Mouse (Mus musculus) forebrain, embryonic 13.5 days (tissue): ENCODE data around the gene Syde1. TPM values are rescaled to one million over a fixed set of nuclear protein-coding genes. Genes with fewer than 3 reads are reported as not detected.
A peak's percentile ranks its signal among the peaks of the same experiment; 100 is the strongest.
"Not testable (repeated sequence)": the region's sequence is repeated elsewhere in the genome, so short reads cannot be mapped to it uniquely, and the experiment has no call there.

Source experiments
- ATAC-seq: fragments of 200-750 bp; cut with Nextera tagmentation; 2 replicates; pipeline ENCODE4 v1.8.0; 2017
- H3K27ac ChIP-seq: fragments of 300-500 bp; sonication (generic); 2 replicates; pipeline ENCODE4 v1.5.1; 2015; ENCODE audit warnings: inconsistent platforms, mild to moderate bottlenecking, moderate library complexity
- H3K27me3 ChIP-seq: fragments of 300-500 bp; sonication (generic); 2 replicates; pipeline ENCODE4 v1.6.1; 2015; ENCODE audit warnings: mild to moderate bottlenecking, inconsistent platforms
- H3K36me3 ChIP-seq: fragments of 300-500 bp; sonication (generic); 2 replicates; pipeline ENCODE4 v1.6.1; 2015; ENCODE audit warnings: mild to moderate bottlenecking, inconsistent platforms; ENCODE audit not compliant: poor library complexity, severe bottlenecking
- H3K4me1 ChIP-seq: fragments of 300-500 bp; sonication (generic); 2 replicates; pipeline ENCODE4 v1.6.1; 2015; ENCODE audit warnings: inconsistent platforms
- H3K4me2 ChIP-seq: fragments of 300-500 bp; sonication (generic); 2 replicates; pipeline ENCODE4 v1.6.1; 2015; ENCODE audit warnings: inconsistent platforms, mild to moderate bottlenecking, moderate library complexity
- H3K4me3 ChIP-seq: fragments of 300-500 bp; sonication (generic); 2 replicates; pipeline ENCODE4 v1.5.1; 2015; ENCODE audit warnings: mild to moderate bottlenecking, inconsistent platforms
- H3K9ac ChIP-seq: fragments of 300-500 bp; sonication (generic); 2 replicates; pipeline ENCODE4 v1.6.1; 2015; ENCODE audit warnings: mild to moderate bottlenecking, inconsistent platforms
- H3K9me3 ChIP-seq: fragments of 300-500 bp; sonication (generic); replicated peaks from 2 replicates; pipeline ENCODE4 v1.6.1; 2016; ENCODE audit warnings: inconsistent platforms
- WGBS: fragments of 180-500 bp; shearing (Covaris S2); methylation state at CpG from one replicate; pipeline ENCODE4 v1.1.7; 2015; 5-methylcytosine and 5-hydroxymethylcytosine counted together
- polyA plus RNA-seq: library from polyadenylated mRNA; unstranded; fragments of >200 nt; fragmentation: Nextera tagmentation; extraction: Ambion mirVana; gene quantifications from 2 replicates; pipeline ENCODE4 v1.2.1, GENCODE M21; 2015

Syde1 gene
- 4.6 and 5.2 TPM in 2 replicates for polyA plus RNA-seq

DNA sequence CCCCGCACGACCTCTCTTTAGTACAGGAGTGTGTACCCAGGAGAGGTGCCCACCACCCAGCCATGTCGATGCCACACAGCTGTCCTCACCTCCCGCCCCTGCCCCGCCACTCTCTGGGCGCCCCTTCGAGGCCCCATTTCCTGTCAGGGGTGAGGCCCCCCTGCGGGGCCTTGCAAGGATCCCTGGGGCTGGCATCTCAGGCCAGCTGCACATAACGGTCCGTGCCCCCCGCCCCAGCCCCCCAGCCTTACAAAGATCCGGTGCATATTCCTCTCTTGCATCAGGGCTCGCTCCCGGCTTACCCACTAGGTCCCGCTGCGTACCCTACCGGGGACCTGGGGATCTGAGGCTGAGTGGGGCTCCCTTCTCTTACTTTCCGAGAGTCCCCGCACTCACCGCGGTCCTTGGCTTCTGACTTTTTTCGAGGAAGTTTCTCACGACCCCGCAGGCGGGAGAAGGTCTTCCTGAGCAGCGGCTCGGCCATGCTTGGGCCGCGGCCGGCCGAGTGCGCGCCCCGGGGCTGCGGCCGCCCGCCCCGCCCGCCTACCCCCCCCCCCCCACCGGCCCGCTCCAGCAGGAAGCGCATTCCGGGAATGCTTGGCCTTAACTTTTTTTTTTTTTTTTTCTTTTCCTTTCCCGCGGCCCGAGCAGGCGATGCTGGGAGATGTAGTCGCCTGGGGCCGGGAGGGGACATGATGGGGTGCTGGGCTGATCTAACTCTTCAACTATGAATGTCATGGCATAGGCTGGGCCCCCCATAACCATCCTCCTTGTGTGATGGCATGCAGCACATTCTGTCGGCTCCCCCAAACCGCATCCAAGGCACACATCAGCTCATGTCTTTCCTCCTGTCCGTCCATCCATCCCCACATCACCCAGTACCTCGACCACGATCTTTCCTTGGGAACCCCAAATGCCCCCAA, at the start of gene Syde1:
Syde1 (minus strand) TSS at position 559 of the 923 bp plus-strand sequence.
- Histone ChIP-seq H3K36me3 (peaks cover 23% of the 10 kb centered on the region), H3K4me3 (peak within 1 kb of the TSS; percentile 54), H3K9ac (peak within 1 kb of the TSS; percentile 73), H3K4me2 (peak within 1 kb of the TSS; percentile 79), H3K27me3 (no peaks in the 10 kb centered on the region), H3K27ac (no peak within 1 kb of the TSS), H3K9me3 (no peaks in the 10 kb centered on the region), H3K4me1 (peaks cover 12% of the 10 kb centered on the region)
- WGBS, result 4% methylated on average over 46 of the region's 54 CpGs
- peak; percentile 75 for ATAC-seq

DNA sequence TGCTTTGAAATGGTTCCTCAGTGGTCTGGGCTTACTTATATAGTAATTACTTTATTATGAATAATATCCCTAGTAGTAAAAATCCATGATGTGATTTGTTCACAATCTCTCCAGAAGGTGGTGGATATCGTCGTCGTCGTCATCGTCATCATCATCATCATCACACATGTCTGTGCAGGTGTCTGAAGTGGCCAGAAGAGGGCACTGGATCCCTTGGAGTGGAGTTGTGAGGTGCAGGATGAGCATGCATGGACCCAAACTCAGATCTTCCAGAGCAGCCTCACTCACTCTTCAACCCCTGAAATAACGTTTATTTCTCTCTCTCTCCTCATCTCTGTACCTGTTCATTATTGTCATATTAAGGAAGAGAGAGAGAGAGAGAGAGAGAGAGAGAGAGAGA, 40.5 kb upstream of the Syde1 start:
- ATAC-seq, result peak; percentile 72
- Histone ChIP-seq H3K36me3 (no peaks in the 10 kb centered on the region), H3K4me3 (no peak overlapping the region), H3K4me2 (peak overlapping the region; percentile 19; the same call in 1 of the 2 replicates), H3K9me3 (no peaks in the 10 kb centered on the region), H3K9ac (no peak overlapping the region), H3K27ac (no peak overlapping the region), H3K27me3 (no peaks in the 10 kb centered on the region), H3K4me1 (no peaks in the 10 kb centered on the region)
- WGBS, result 13% methylated on average over 6 of the region's 6 CpGs

DNA sequence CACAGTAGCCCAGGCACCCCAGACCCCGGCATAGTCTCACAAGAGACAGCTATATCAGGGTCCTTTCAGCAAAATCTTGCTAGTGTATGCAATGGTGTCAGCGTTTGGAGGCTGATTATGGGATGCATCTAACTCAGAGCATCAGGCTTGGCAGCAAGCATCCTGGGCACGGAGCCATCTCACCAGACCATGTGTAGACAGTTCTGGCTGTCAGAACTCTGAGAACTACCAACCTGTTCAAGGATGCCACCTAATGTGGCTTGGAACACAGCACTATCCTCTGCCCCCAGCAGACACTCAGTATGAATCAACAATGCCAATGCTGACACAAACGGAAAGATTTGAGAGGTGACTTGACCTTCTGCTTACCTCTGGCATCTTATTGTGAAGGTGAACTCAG, 38.4 kb upstream of the Syde1 start:
- 77% methylated on average over 4 of the region's 4 CpGs for WGBS
- ATAC-seq, result peak; percentile 48; the same call in 1 of the 2 replicates
- H3K4me2 ChIP-seq, result no peak overlapping the region
- no peaks in the 10 kb centered on the region for H3K36me3 ChIP-seq
- H3K27ac ChIP-seq, result no peak overlapping the region
- H3K9ac ChIP-seq, result no peak overlapping the region
- no peaks in the 10 kb centered on the region for H3K27me3 ChIP-seq
- no peak overlapping the region for H3K4me3 ChIP-seq
- H3K4me1 ChIP-seq, result no peaks in the 10 kb centered on the region
- H3K9me3 ChIP-seq, result no peaks in the 10 kb centered on the region

DNA sequence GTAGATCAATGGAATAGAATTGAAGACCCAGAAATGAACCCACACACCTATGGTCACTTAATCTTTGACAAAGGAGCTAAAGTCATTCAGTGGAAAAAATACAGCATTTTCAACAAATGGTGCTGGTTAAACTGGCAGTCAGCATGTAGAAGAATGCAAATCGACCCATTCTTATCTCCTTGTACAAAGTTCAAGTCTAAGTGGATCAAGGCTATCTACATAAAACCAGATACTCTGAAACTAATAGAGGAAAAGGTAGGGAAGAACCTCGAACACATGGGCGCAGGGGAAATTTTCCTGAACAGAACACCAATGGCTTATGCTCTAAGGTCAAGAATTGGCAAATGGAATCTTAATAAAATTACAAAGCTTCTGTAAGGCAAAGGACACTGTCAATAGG, 31.4 kb upstream of the Syde1 start:
- H3K4me3 ChIP-seq, H3K4me2 ChIP-seq, H3K4me1 ChIP-seq, H3K9me3 ChIP-seq, H3K36me3 ChIP-seq, ATAC-seq, H3K9ac ChIP-seq, H3K27ac ChIP-seq, H3K27me3 ChIP-seq: not testable (repeated sequence)
- WGBS, result 80% methylated on average over 3 of the region's 3 CpGs

DNA sequence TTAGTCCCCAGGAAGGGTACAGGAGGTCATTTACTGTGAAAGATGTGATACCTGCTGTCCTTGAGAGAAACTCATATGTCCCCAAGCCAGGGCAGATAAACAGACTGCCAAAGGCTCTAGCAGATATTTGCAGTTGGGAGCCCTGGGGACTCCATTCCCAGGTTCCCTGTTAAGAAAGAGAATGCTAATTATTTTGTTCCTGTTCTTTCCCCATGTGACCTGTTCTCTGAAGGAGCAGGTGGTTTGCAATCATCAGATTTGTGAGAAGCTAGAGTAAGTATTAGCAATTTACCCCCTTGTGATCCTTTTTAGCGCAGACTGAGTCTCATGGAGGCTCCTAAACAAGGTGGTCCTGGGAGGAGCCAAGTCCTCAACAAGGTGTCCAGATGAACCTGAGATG, 26.2 kb upstream of the Syde1 start, which contains the start of gene Olfr1357:
Olfr1357 (minus strand) TSS at position 101 of the 400 bp plus-strand sequence.
- no peak for ATAC-seq
- Histone ChIP-seq H3K9me3 (no peaks in the 10 kb centered on the region), H3K27me3 (no peaks in the 10 kb centered on the region), H3K4me3 (no peak within 1 kb of the TSS), H3K27ac (no peak within 1 kb of the TSS), H3K4me2 (no peak within 1 kb of the TSS), H3K36me3 (no peaks in the 10 kb centered on the region), H3K4me1 (no peaks in the 10 kb centered on the region), H3K9ac (no peak within 1 kb of the TSS)
- WGBS, result 88% methylated on average over 1 of the region's 1 CpGs

DNA sequence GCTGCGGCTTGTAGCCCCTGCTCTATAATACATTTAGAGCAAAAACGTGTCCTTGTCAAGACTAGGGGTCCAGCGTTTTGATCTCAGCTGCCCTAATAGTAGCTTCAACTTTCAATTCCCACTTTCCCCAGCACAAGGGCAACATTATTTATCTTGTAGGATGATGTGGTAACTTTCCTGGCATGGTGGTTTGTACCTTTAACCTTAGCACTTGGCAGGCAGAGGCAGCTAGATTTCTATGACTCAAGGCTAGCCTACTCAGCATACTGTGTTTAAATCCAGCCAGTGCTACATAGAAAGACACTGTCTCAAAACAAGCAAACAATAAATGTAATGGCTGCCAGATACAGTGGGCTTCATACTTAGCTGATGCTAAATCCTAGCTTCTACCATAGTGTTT, 15.8 kb upstream of the Syde1 start:
- no peaks in the 10 kb centered on the region for H3K4me1 ChIP-seq
- WGBS, result 71% methylated on average over 3 of the region's 3 CpGs
- no peaks in the 10 kb centered on the region for H3K27me3 ChIP-seq
- no peaks in the 10 kb centered on the region for H3K36me3 ChIP-seq
- H3K9me3 ChIP-seq, result no peaks in the 10 kb centered on the region
- H3K9ac ChIP-seq, result no peak overlapping the region
- no peak overlapping the region for H3K4me2 ChIP-seq
- no peak overlapping the region for H3K27ac ChIP-seq
- no peak for ATAC-seq
- no peak overlapping the region for H3K4me3 ChIP-seq

DNA sequence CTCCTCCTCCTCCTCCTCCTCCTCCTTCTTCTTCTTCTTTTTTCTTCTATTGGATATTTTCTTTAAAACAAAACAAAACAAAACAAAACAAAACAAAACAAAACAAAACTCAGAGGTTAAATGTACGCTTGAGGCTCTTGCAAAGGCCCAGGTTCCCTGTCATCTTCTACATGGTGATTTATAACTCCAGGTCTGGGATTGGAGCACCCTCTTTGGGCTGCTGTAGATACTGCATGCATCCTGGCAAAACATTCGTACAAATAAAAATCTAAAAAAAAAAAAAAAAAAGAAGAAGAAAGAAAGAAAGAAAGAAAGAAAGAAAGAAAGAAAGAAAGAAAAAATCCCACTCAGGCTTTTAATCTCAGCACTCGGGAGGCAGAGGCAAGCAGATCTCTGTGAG, 13.3 kb upstream of the Syde1 start:
- 45% methylated on average over 3 of the region's 3 CpGs for WGBS
- no peaks in the 10 kb centered on the region for H3K9me3 ChIP-seq
- no peaks in the 10 kb centered on the region for H3K4me1 ChIP-seq
- H3K4me2 ChIP-seq, result no peak overlapping the region
- no peak overlapping the region for H3K27ac ChIP-seq
- no peak overlapping the region for H3K4me3 ChIP-seq
- no peaks in the 10 kb centered on the region for H3K36me3 ChIP-seq
- H3K27me3 ChIP-seq, result no peaks in the 10 kb centered on the region
- H3K9ac ChIP-seq, result no peak overlapping the region
- ATAC-seq, result no peak

DNA sequence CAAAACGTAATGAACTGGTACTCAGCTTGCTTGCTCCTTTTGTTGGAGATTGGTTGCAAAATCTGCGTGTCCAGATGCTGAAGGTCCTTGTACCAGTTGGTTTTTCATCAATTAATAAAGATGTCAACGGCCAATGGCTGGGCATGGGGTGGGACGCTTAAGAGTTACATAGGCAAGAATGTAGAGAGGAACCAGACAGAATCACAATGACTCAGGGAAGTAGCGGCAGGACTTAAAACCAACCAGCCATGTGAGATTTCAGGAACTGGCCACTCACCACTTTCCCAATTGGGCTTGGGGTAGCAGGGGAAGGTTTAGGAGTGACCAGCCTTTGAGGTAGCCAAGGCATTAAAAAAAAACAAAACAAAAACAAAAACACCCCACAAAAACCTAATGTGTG, 8.1 kb upstream of the Syde1 start:
- no peak overlapping the region for H3K27ac ChIP-seq

DNA sequence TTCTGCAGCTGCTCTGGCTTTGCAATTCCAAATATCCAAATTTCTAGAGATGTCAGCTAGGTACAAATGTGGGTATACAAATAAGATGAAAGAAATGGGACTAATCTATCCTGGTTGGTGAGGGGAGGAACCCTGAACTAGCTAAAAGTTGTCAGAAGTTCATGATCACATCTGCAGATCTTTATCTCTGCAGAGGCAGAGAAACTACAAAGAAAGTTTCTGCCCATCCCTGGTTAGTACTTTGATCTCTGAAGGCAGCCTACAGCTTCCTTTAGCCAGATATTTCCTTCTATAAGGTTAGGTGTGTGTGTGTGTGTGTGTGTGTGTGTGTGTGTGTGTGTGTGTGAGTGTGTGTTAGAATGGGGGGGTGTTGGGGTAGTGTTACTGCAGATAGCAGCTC, 2.8 kb upstream of the Syde1 start:
- Histone ChIP-seq H3K27ac (no peak overlapping the region), H3K27me3 (no peaks in the 10 kb centered on the region), H3K9ac (no peak overlapping the region), H3K36me3 (0 out of 2 replicates have a peak, but pooled peaks cover under 1% of the 10 kb centered on the region), H3K9me3 (no peaks in the 10 kb centered on the region), H3K4me1 (peaks cover 12% of the 10 kb centered on the region), H3K4me2 (no peak overlapping the region), H3K4me3 (no peak overlapping the region)
- no peak for ATAC-seq

More for the DNA sequence above, 8.1 kb upstream of the Syde1 start:
- WGBS, result 91% methylated on average over 5 of the region's 5 CpGs
- no peak for ATAC-seq
- no peaks in the 10 kb centered on the region for H3K4me1 ChIP-seq
- no peaks in the 10 kb centered on the region for H3K9me3 ChIP-seq
- no peak overlapping the region for H3K9ac ChIP-seq
- H3K36me3 ChIP-seq, result no peaks in the 10 kb centered on the region
- no peaks in the 10 kb centered on the region for H3K27me3 ChIP-seq
- H3K4me3 ChIP-seq, result no peak overlapping the region
- H3K4me2 ChIP-seq, result no peak overlapping the region

DNA sequence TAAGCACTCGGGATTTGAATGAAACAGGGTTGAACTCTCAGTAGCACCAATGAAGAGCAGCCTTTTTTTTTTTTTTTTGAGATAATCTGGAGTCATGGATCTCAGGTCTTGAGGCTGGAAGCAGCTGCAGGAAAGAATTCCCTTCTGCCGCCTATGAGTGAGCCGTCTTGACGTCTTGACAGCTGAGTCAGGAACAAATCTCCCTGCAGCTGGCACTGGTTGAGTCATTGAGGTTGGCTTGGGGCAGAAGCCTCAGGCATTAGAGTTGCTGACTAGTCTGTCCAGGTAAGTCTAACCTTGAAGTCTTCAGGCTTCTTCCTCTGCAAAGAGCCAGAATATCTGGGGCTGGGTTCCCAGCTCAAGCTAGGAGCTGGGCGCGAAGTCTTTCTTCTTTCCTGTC, 2.4 kb upstream of the Syde1 start:
- Histone ChIP-seq H3K4me2 (no peak overlapping the region), H3K36me3 (peaks cover 5% of the 10 kb centered on the region), H3K27ac (no peak overlapping the region), H3K4me3 (no peak overlapping the region), H3K4me1 (peaks cover 12% of the 10 kb centered on the region), H3K9ac (no peak overlapping the region), H3K9me3 (no peaks in the 10 kb centered on the region), H3K27me3 (no peaks in the 10 kb centered on the region)
- WGBS, result 80% methylated on average over 6 of the region's 6 CpGs
- no peak for ATAC-seq

DNA sequence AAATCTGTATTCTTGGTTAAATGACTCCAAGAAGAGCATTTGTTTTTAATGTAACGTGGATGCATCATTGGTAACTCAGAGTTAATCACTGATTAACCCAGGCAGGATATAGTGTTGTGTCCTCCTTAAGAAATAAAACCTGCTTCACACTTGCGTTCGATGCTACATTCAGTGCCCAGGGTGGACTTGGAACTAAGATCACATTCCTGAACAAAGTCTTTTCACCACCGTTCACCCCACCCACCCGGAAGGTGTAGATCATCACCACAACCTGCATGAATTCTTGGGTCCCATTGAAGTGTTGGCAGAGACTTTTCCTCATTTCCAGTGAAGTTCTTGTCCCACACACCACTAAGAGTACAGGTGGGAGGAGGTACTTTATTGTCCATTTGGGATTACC, 2.0 kb upstream of the Syde1 start:
- Histone ChIP-seq H3K9ac (no peak overlapping the region), H3K4me2 (no peak overlapping the region), H3K27me3 (no peaks in the 10 kb centered on the region), H3K27ac (no peak overlapping the region), H3K4me1 (peaks cover 12% of the 10 kb centered on the region), H3K4me3 (no peak overlapping the region), H3K9me3 (no peaks in the 10 kb centered on the region), H3K36me3 (peaks cover 9% of the 10 kb centered on the region)
- ATAC-seq, result no peak
- WGBS, result 92% methylated on average over 5 of the region's 5 CpGs

DNA sequence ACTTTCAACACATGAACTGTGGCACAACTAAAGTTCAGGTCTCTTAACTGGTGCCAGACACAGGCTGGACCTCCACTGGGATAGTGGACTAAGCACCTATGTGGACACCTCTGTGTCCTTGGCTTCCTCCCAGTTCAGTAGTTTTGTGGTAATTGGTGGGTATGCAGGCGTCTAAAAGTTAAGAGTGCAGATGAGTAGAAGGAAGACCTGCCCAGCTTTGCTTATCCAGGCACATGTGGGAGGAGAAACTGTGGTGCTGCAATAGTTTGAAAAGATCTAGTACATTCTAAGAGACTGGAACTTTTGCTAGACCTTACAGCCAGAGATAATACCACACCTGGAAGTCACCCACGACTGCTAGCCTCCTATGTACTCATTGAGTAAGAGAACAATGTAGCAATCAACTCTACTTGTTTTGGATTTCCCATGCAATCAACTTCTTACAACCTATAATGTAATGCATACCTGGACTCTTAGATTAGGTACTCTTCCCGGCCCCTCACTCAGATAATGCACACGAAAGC, 1.2 kb upstream of the Syde1 start:
- 89% methylated on average over 4 of the region's 4 CpGs for WGBS
- Histone ChIP-seq H3K4me3 (no peak overlapping the region), H3K27me3 (no peaks in the 10 kb centered on the region), H3K4me2 (no peak overlapping the region), H3K4me1 (peaks cover 12% of the 10 kb centered on the region), H3K9me3 (no peaks in the 10 kb centered on the region), H3K9ac (no peak overlapping the region), H3K27ac (no peak overlapping the region), H3K36me3 (peaks cover 13% of the 10 kb centered on the region)
- ATAC-seq, result no peak
